Mouse (Mus musculus): ENCODE data around the gene Coro2b.

DNA sequence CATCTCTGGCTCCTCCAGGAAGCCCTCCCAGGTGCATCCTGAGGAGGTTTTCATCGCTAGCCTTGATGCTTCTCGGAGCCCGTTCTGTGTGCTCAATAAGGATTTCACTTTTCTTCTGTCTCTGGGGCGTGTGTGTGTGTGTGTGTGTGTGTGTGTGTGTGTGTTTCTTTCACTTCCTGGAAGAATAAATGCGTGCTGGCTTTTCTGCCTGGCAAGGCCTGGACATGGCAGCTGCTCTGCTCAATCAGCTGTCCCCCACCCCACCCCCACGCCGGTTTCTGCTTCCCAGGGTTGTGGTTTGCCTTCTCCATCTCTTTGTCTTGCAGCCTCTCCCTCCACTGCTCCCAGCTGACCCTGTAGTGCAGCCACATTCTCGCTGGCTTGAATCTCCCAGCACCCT is 4.3 kb upstream of the Coro2b start:
- TF ChIP-seq FLI1 (IDR thresholded peaks at IDR 0.05; ENCODE audit: low read length) = no peak
- TF ChIP-seq GATA1 (IDR thresholded peaks at IDR 0.05; ENCODE audit: borderline replicate concordance, low read length) = no peak

Measured in megakaryocyte, embryonic 14.5 days (primary cell).